Mouse (Mus musculus) heart, postnatal 0 days (tissue): Measurements from ENCODE around the gene Crip2. TPM values are rescaled to one million over a fixed set of nuclear protein-coding genes. Genes with fewer than 3 reads are reported as not detected.
A peak's percentile ranks its signal among the peaks of the same experiment; 100 is the strongest.

ENCODE experiments used
- ATAC-seq: fragments of 200-750 bp; cut with Nextera tagmentation; 2 replicates; pipeline ENCODE4 v1.8.0; 2017; ENCODE audit warnings: low read depth, moderate number of reproducible peaks, moderate library complexity; ENCODE audit not compliant: insufficient read depth
- DNase-seq: peaks from one replicate; pipeline ENCODE4 v3.0.0-alpha.2; 2016; ENCODE audit warnings: low spot score
- H3K27ac ChIP-seq: fragments of 300-500 bp; sonication (generic); 2 replicates; pipeline ENCODE4 v1.5.1; 2014; ENCODE audit warnings: low read depth, mild to moderate bottlenecking
- H3K27me3 ChIP-seq: fragments of 300-500 bp; sonication (generic); 2 replicates; pipeline ENCODE4 v1.6.1; 2014; ENCODE audit warnings: low read length, mixed read lengths; ENCODE audit not compliant: control insufficient read depth, insufficient read depth
- H3K36me3 ChIP-seq: fragments of 300-500 bp; sonication (generic); replicated peaks from 2 replicates; pipeline ENCODE4 v1.6.1; 2014; ENCODE audit warnings: low read length, mixed read lengths; ENCODE audit not compliant: control insufficient read depth, insufficient read depth
- H3K4me1 ChIP-seq: fragments of 300-500 bp; sonication (generic); 2 replicates; pipeline ENCODE4 v1.6.1; 2014; ENCODE audit warnings: antibody characterized with exemption; ENCODE audit not compliant: control insufficient read depth, insufficient read depth
- H3K4me2 ChIP-seq: fragments of 300-500 bp; sonication (generic); 2 replicates; pipeline ENCODE4 v1.6.1; 2014; ENCODE audit warnings: low read depth, mild to moderate bottlenecking, low read length, moderate library complexity
- H3K4me3 ChIP-seq: fragments of 300-500 bp; sonication (generic); 2 replicates; pipeline ENCODE4 v1.5.1; 2014; ENCODE audit warnings: low read depth, low read length
- H3K9ac ChIP-seq: fragments of 300-500 bp; sonication (generic); replicated peaks from 2 replicates; pipeline ENCODE4 v1.6.1; 2014; ENCODE audit warnings: low read depth, low read length, mixed read lengths
- H3K9me3 ChIP-seq: fragments of 300-500 bp; sonication (generic); replicated peaks from 2 replicates; pipeline ENCODE4 v1.6.1; 2016; ENCODE audit warnings: low read length; ENCODE audit not compliant: control insufficient read depth
- CTCF ChIP-seq: IDR thresholded peaks from 2 replicates; pipeline ENCODE4 v1.5.1; 2016; ENCODE audit warnings: antibody characterized with exemption, control low read depth, low read depth
- EP300 ChIP-seq: IDR thresholded peaks from 2 replicates; pipeline ENCODE4 v1.6.1; 2016; ENCODE audit warnings: antibody characterized with exemption, low read depth
- WGBS: fragments of 180-500 bp; shearing (Covaris S2); extraction: QIAGEN DNeasy Blood & Tissue Kit; methylation state at CpG from one replicate; pipeline ENCODE4 v1.1.7; 2014; 5-methylcytosine and 5-hydroxymethylcytosine counted together
- polyA plus RNA-seq: library from polyadenylated mRNA; unstranded; fragments of >200 nt; fragmentation: Nextera tagmentation; extraction: Ambion mirVana; gene quantifications from 2 replicates; pipeline ENCODE4 v1.2.1, GENCODE M21; 2015
- total RNA-seq: library from RNA; depleted of rRNA; stranded (reverse); fragments of >200 nt; gene quantifications from 2 replicates; pipeline ENCODE4 v1.2.3, GENCODE M21; 2014; ENCODE audit warnings: low replicate concordance

The Crip2 gene
- total and polyA plus RNA-seq, 2 experiments from 2014 or later: 1,556 to 2,395 TPM

DNA sequence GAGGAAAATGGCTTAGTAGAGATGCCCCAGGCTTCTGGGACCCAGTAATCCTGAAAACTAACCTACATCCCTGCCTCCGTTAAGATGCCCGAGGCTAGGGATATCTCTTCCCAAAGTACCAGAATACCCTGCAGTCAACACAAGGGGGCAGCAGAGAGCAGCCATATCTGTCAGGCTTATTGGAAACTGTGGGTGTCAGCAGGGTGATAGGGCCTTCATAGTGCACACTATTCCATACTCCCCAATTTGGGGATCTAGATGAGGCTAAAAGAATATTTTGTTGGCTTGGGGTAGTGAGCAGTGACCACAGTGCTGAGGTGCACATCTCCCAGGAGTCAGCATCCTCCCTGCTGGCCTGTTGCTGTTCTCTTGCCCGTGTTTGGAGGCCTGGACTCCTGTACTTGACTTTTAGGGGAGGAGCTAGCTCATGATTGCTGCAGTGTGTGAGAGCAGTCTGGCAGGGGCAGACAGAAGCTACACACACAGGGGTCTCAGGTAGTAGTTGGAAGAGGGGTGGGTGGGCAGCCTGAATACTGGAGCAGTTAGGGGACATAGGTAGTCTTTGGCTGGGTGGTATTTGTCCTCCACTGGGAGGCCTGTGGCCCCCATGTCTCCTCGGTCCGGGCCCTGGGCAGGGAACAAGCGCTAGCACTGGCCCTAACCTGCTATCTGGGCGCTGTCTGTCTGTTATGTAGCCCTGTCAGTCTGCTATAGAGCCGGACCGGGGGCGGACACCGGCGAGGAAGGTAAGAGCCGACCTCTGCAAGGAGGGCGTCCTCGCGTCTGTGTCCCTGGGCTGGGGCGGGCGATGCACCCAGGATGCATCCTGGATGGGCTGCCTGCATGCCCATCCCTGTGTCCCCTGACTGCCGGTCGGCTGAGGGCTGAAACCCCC, 20.3 kb upstream of the Crip2 start:
- H3K4me2 ChIP-seq: no peak overlapping the region
- peaks cover 6% of the 10 kb centered on the region; the same call in 1 of the 2 replicates for H3K4me1 ChIP-seq
- no peaks in the 10 kb centered on the region for H3K27me3 ChIP-seq
- peaks cover 70% of the 10 kb centered on the region for H3K36me3 ChIP-seq
- no peak for TF ChIP-seq EP300
- peak; percentile 96 for TF ChIP-seq CTCF
- no peak overlapping the region for H3K27ac ChIP-seq
- 80% methylated on average over 20 of the region's 20 CpGs for WGBS
- ATAC-seq (peak; percentile 73), DNase-seq (peak; percentile 71)
- no peak overlapping the region for H3K9ac ChIP-seq
- H3K9me3 ChIP-seq: no peaks in the 10 kb centered on the region
- no peak overlapping the region for H3K4me3 ChIP-seq

DNA sequence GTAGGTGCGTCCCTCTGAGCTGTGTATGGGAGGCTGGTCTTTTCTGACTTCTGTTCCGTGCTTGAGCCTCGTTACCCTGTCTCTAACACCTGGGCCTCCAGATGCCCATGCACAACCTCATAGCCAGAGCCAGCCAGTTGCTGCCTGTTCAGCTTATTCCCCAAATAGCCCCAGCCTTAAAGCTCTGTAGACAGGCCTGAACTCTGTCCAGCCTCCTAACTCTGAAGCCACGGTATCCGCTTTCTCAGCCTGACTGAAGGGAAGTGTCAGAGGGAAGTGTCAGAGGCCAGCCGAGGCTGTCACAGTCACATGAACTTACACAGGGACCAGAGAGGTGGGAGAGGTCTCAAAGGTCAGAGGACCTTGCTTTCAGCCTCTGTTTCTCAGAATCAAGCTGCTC, 15.3 kb upstream of the Crip2 start:
- WGBS: 51% methylated on average over 6 of the region's 6 CpGs

DNA sequence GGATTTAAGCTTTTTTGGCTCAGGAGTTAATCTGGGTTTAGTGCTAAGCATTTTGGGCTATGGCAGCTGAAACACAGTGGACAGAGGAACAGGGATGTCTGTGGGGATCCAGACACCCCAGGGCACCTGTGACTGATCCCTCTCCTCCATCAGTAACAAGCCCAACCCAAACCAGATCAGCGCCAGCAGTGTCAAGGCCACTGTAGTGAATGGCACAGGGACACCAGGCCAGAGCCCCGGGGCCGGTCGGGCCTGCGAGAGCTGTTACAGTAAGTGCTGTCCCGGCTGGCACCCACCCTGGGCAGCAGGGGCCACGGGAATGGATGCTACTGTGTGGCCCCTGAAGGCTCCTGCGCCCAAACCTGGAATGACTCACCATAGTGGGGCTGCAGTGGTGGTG, 9.3 kb upstream of the Crip2 start:
- TF ChIP-seq CTCF (no peak), EP300 (no peak)
- Histone ChIP-seq H3K4me2 (no peak overlapping the region), H3K27me3 (no peaks in the 10 kb centered on the region), H3K4me1 (peaks cover 36% of the 10 kb centered on the region), H3K4me3 (no peak overlapping the region), H3K27ac (no peak overlapping the region), H3K9ac (no peak overlapping the region), H3K36me3 (peaks cover 93% of the 10 kb centered on the region), H3K9me3 (no peaks in the 10 kb centered on the region)
- no peak for ATAC-seq
- no peak for DNase-seq
- WGBS: 91% methylated on average over 8 of the region's 8 CpGs

More for the DNA sequence above, 15.3 kb upstream of the Crip2 start:
- ATAC-seq: no peak
- TF ChIP-seq CTCF: no peak
- TF ChIP-seq EP300: no peak
- Histone ChIP-seq H3K4me1 (peaks cover 6% of the 10 kb centered on the region; the same call in 1 of the 2 replicates), H3K4me2 (no peak overlapping the region), H3K27me3 (no peaks in the 10 kb centered on the region), H3K36me3 (peaks cover 97% of the 10 kb centered on the region), H3K27ac (0 out of 2 replicates have a peak overlapping the region, but pooled peaks have one; percentile 28), H3K4me3 (no peak overlapping the region), H3K9ac (no peak overlapping the region), H3K9me3 (no peaks in the 10 kb centered on the region)
- no peak for DNase-seq

DNA sequence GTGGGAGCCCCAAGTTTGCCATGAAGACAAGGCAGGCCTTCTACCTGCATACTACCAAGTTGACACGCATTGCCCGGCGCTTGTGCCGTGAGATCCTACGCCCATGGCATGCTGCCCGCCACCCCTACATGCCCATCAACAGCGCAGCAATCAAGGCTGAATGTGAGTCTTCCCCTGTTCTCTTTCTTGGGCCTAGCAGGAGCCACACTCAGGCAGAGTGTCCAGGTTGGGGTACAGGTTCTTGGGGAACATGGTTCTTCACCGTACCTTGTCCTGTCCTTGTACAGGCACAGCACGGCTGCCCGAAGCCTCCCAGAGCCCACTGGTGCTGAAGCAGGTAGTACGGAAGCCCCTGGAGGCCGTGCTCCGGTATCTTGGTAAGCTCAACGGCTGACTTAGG, 8.4 kb upstream of the Crip2 start:
- H3K9ac ChIP-seq: no peak overlapping the region
- H3K27ac ChIP-seq: peak overlapping the region; percentile 90

DNA sequence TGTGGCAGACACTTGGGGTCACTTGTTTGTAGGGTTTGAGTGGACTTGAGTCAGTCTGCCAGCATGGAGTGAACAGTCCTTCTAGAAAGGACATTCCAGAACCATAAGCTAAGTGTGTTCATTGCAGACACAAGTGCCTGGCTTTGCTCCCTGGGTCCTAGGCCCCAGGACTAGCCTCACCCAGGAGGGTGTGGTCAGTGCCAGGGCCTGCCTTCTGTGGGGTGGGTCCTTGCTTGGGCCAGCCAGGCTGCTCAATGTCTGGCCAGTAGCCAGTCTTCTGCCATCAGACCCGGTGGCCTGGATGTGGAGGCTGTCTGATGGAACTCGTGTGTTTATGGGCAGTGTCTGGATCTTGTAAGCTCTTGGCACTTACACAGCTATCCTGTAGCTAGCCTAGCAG, 7.5 kb upstream of the Crip2 start:
- no peak overlapping the region for H3K4me3 ChIP-seq
- H3K9me3 ChIP-seq: no peaks in the 10 kb centered on the region
- H3K27me3 ChIP-seq: no peaks in the 10 kb centered on the region
- no peak overlapping the region for H3K9ac ChIP-seq
- peak overlapping the region; percentile 90 for H3K27ac ChIP-seq
- peak; percentile 93 for DNase-seq
- WGBS: 10% methylated on average over 2 of the region's 2 CpGs
- H3K4me1 ChIP-seq: peaks cover 41% of the 10 kb centered on the region
- H3K36me3 ChIP-seq: peaks cover 85% of the 10 kb centered on the region
- peak; percentile 95; the same call in 1 of the 2 replicates for TF ChIP-seq EP300
- TF ChIP-seq CTCF: no peak
- H3K4me2 ChIP-seq: no peak overlapping the region
- ATAC-seq: peak; percentile 96

More for the DNA sequence above, 8.4 kb upstream of the Crip2 start:
- H3K9me3 ChIP-seq: no peaks in the 10 kb centered on the region
- no peaks in the 10 kb centered on the region for H3K27me3 ChIP-seq
- TF ChIP-seq EP300 (no peak), CTCF (no peak)
- H3K4me1 ChIP-seq: peaks cover 41% of the 10 kb centered on the region
- peaks cover 93% of the 10 kb centered on the region for H3K36me3 ChIP-seq
- DNase-seq (no peak), ATAC-seq (no peak)
- 94% methylated on average over 14 of the region's 14 CpGs for WGBS
- no peak overlapping the region for H3K4me2 ChIP-seq
- no peak overlapping the region for H3K4me3 ChIP-seq
